Mouse (Mus musculus) liver, embryonic 18 days (tissue): ENCODE measurements around the gene Cdkn2aipnl. TPM values are rescaled to one million over a fixed set of nuclear protein-coding genes. Genes with fewer than 3 reads are reported as not detected.

Experiments used
- polyA plus RNA-seq: library from polyadenylated mRNA; depleted of rRNA; stranded (reverse); fragments of >200 nt; gene quantifications from 2 replicates; pipeline ENCODE4 v1.2.3, GENCODE M21; 2012; rRNA removed

Cdkn2aipnl gene
- polyA plus RNA-seq, result 15.7 and 16.5 TPM in 2 replicates

DNA sequence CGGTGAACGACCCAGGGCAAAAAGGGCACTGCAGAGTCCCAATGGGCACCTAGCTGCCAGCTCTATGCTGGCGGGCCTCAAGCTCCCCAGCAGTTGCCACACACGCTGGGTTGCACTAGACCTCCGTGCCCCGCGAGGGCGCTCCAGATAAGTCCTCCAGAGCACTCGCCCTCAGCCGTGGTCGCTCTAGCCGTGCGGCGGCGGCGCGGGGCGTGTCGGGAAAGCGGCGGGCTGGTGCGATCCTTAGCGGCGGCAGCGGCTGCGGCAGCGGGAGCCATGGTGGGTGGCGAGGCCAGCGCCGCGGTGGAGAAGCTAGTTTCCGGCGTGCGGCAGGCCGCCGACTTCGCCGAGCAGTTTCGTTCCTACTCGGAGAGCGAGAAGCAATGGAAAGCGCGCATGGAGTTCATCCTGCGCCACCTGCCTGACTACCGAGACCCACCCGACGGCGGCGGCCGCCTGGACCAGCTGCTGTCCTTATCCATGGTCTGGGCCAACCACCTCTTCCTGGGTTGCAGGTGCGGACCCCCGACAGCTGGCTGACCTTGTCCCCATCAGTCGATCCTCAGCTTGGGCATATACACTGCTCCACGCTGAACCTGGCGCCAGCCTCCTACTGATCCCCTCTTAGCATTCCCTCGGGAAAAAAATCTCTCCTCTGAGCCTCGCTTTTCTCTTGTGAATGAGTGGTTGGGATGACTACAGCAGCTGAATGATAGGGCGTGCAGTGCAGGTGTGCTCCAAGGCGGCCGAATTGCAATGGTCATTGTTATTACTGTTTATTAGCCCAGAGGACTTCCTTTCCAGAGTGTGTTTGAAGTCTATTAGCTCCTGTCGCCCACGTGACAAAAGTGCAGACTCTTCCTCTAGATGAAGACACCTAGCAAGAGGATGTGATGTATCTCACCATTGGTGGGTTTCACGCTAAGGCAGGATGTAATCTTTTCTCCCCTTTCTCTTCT is at the start of gene Cdkn2aipnl:
TSS of gene Cdkn2aipnl (plus strand) at position 219 of the 959 bp plus-strand sequence.

DNA sequence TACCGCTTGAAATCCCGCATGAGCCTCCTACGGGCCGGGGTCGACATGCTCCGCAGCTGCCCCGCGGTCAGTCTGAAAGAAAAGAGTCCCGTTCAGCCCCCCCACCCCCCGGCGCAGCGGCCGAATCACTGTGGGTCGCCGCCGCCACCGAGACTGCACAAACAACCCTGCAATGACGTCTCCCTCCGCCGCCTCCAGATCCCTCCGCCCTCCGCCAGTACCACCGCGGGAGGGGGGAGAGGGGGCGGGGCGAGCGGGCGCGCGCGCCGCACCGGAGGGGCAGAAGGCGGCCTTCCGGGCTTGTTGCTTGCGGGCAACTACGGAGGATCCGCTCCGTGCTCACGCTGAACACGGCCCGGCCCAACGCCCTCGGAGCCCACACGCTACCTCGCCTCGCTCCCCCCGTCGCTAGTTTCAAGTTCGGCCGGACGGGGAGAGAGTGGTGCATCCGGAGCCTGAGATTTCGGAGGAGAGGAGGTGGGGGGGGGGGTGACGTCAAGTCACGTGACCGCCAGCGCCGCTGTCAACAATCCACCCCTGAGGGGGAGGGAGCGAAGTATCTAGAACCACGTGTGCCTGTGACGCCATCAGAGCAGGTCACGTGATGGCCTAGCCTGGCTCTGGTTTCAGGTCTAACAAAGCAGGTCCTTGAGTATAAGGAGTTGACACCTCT is 33.0 kb downstream of the Cdkn2aipnl start, which contains the start of gene Ube2b:
TSS of gene Ube2b (minus strand) at position 473 of the 673 bp plus-strand sequence.

DNA sequence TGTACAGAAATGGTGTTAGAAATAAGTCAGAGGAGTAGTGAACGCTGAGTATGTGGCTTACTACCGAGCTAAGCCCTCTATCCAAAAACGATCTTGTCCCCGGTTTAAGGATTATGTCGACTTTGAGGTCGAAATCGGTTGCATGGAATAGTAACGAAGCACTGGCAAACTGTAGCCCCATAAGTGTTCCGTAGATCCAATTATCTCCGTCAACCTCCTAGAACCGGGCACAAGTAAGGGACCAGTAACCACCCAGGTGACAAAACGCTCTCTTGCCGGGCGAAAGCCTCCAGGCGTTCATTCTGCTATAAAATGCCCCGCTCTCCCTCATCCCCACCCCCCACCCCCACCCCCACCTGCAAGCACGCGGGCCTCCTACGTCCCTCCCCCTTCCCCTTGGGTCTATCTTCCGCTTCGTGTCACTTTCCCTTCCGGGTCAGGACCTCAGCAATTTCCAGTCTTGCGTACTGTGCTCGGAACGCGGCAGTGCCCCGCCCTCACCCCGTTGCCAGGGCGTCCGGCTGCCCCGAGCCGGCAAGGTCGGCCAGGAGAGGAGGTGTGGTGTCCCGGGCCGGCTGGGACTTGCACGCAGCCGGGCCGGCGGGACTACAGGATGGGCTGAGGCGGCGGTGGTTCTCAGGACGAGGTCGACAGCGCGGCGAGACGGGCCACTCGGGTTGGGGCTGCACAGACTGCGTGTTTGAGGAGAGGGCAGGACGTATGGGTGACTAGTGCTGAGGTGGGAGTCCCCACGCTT is 36.5 kb downstream of the Cdkn2aipnl start, which contains the start of gene Cdkl3:
TSS of gene Cdkl3 (plus strand) at position 450 of the 757 bp plus-strand sequence.

Other genes with a start within 250 kb of the Cdkn2aipnl start
- gene Sec24a, start 204.0 kb upstream of the Cdkn2aipnl start, polyA plus RNA-seq, result 7.8 and 8.1 TPM in 2 replicates
- gene Sar1b, start 204.0 kb upstream of the Cdkn2aipnl start, polyA plus RNA-seq, result 85.3 and 114 TPM in 2 replicates
- gene Jade2, start 110.0 kb upstream of the Cdkn2aipnl start, polyA plus RNA-seq, result 0.87 and 0.96 TPM in 2 replicates
- gene Ube2b, start 33.1 kb downstream of the Cdkn2aipnl start, polyA plus RNA-seq, result 72.0 and 88.8 TPM in 2 replicates
- 0.63 and 0.64 TPM in 2 replicates for gene Cdkl3, start 36.6 kb downstream of the Cdkn2aipnl start, polyA plus RNA-seq
- 21.6 and 22.3 TPM in 2 replicates for gene Ppp2ca, start 131.0 kb downstream of the Cdkn2aipnl start, polyA plus RNA-seq
- gene Olfr1373, start 177.9 kb downstream of the Cdkn2aipnl start, polyA plus RNA-seq, result not detected in 2 replicates
- gene Olfr1371, start 246.3 kb downstream of the Cdkn2aipnl start, polyA plus RNA-seq, result not detected in 2 replicates